Mouse (Mus musculus) liver, postnatal 0 days (tissue): ENCODE measurements around the gene 4930519G04Rik.

Experiments
- CTCF ChIP-seq: sonication (generic); IDR thresholded peaks from 2 replicates; pipeline ENCODE4 v1.5.1; 2016; ENCODE audit warnings: antibody characterized with exemption, low read depth
- EP300 ChIP-seq: IDR thresholded peaks from 2 replicates; pipeline ENCODE4 v1.6.1; 2016; ENCODE audit warnings: antibody characterized with exemption, low read depth, mild to moderate bottlenecking

DNA sequence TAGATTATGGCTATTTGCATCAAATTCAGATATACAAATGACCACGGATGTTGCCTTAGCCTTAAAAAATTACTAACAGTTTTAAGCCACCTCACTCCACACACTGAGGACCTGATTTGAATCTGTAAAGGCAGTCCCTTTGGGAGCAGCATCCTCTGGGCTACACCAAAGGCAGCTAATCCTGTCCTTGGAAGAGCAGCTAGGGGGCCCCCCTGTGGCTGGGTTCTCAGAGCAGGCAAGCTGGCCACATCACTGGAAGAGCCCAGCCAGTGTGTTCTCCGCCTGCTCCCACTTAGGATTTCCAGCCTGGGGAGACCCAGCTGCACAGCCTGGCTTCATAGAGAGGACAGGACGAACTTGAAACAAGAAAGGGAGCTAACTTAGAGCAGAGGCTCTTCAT, 48.5 kb upstream of the 4930519G04Rik start:
- TF ChIP-seq CTCF (peak; percentile 62), EP300 (no peak)
